Mouse (Mus musculus) stomach, embryonic 15.5 days (tissue): ENCODE data around the gene Tbc1d5. TPM values are rescaled to one million over a fixed set of nuclear protein-coding genes. Genes with fewer than 3 reads are reported as not detected.
A peak's percentile ranks its signal among the peaks of the same experiment; 100 is the strongest.
"Not testable (repeated sequence)": the region's sequence is repeated elsewhere in the genome, so short reads cannot be mapped to it uniquely, and the experiment has no call there.

ENCODE experiments used
- ATAC-seq: fragments of 200-750 bp; cut with Nextera tagmentation; 2 replicates; pipeline ENCODE4 v1.8.0; 2017; ENCODE audit warnings: low read depth, moderate number of reproducible peaks, moderate TSS enrichment; ENCODE audit not compliant: insufficient read depth, low FRiP score
- H3K27ac ChIP-seq: fragments of 300-500 bp; sonication (generic); 2 replicates; pipeline ENCODE4 v1.5.1; 2015; ENCODE audit warnings: mild to moderate bottlenecking, inconsistent platforms
- H3K27me3 ChIP-seq: fragments of 300-500 bp; sonication (generic); replicated peaks from 2 replicates; pipeline ENCODE4 v1.6.1; 2015; ENCODE audit warnings: inconsistent platforms
- H3K36me3 ChIP-seq: fragments of 300-500 bp; sonication (generic); 2 replicates; pipeline ENCODE4 v1.6.1; 2015; ENCODE audit warnings: inconsistent platforms
- H3K4me1 ChIP-seq: fragments of 300-500 bp; sonication (generic); 2 replicates; pipeline ENCODE4 v1.6.1; 2015; ENCODE audit warnings: inconsistent platforms
- H3K4me2 ChIP-seq: fragments of 300-500 bp; sonication (generic); 2 replicates; pipeline ENCODE4 v1.6.1; 2015; ENCODE audit warnings: mild to moderate bottlenecking, inconsistent platforms
- H3K4me3 ChIP-seq: fragments of 300-500 bp; sonication (generic); replicated peaks from 2 replicates; pipeline ENCODE4 v1.5.1; 2015; ENCODE audit warnings: inconsistent platforms
- H3K9ac ChIP-seq: fragments of 300-500 bp; sonication (generic); 2 replicates; pipeline ENCODE4 v1.6.1; 2015; ENCODE audit warnings: inconsistent platforms
- H3K9me3 ChIP-seq: fragments of 300-500 bp; sonication (generic); 2 replicates; pipeline ENCODE4 v1.6.1; 2016; ENCODE audit warnings: inconsistent platforms
- WGBS: fragments of 180-500 bp; shearing (Covaris S2); methylation state at CpG from one replicate; pipeline ENCODE4 v1.1.7; 2015; 5-methylcytosine and 5-hydroxymethylcytosine counted together
- polyA plus RNA-seq: library from polyadenylated mRNA; unstranded; fragments of >200 nt; fragmentation: Nextera tagmentation; extraction: Ambion mirVana; gene quantifications from 2 replicates; pipeline ENCODE4 v1.2.1, GENCODE M21; 2015

Gene Tbc1d5
- polyA plus RNA-seq, 1 experiment from 2014 or later: 9.9 TPM

GRCm38 (mm10) chr17:50698410-50698809 is 480.7 kb downstream of the Tbc1d5 start:
- H3K4me3 ChIP-seq, ATAC-seq, H3K9ac ChIP-seq, H3K9me3 ChIP-seq, H3K36me3 ChIP-seq, H3K27ac ChIP-seq, H3K27me3 ChIP-seq, H3K4me1 ChIP-seq: not testable (repeated sequence)
- peak overlapping the region; percentile 46 for H3K4me2 ChIP-seq
- 3% methylated on average over 39 of the region's 39 CpGs for WGBS

- no peak for ATAC-seq
- WGBS: 82% methylated on average over 6 of the region's 6 CpGs
- no peak overlapping the region for H3K9ac ChIP-seq
- H3K4me3 ChIP-seq: no peak overlapping the region
- no peak overlapping the region for H3K27ac ChIP-seq
- H3K9me3 ChIP-seq: no peaks in the 10 kb centered on the region
- no peaks in the 10 kb centered on the region for H3K27me3 ChIP-seq
- no peak overlapping the region for H3K4me2 ChIP-seq
- no peaks in the 10 kb centered on the region for H3K36me3 ChIP-seq
- no peaks in the 10 kb centered on the region for H3K4me1 ChIP-seq
Measured at GRCm38 (mm10) chr17:50688135-50688534, 491.0 kb downstream of the Tbc1d5 start.

- H3K27me3 ChIP-seq: no peaks in the 10 kb centered on the region
- 75% methylated on average over 10 of the region's 10 CpGs for WGBS
- ATAC-seq: no peak
Measured at GRCm38 (mm10) chr17:50687670-50688069, 491.5 kb downstream of the Tbc1d5 start.

GRCm38 (mm10) chr17:50684960-50685645 is 494.0 kb downstream of the Tbc1d5 start:
- no peak overlapping the region for H3K9ac ChIP-seq
- WGBS: 49% methylated on average over 7 of the region's 7 CpGs
- no peaks in the 10 kb centered on the region for H3K9me3 ChIP-seq
- H3K36me3 ChIP-seq: no peaks in the 10 kb centered on the region
- H3K27ac ChIP-seq: no peak overlapping the region
- H3K4me2 ChIP-seq: no peak overlapping the region
- no peaks in the 10 kb centered on the region for H3K4me1 ChIP-seq
- ATAC-seq: peak; percentile 88
- no peaks in the 10 kb centered on the region for H3K27me3 ChIP-seq
- H3K4me3 ChIP-seq: no peak overlapping the region

More at GRCm38 (mm10) chr17:50687670-50688069, 491.5 kb downstream of the Tbc1d5 start:
- H3K4me3 ChIP-seq: no peak overlapping the region
- H3K9me3 ChIP-seq: no peaks in the 10 kb centered on the region
- H3K4me2 ChIP-seq: no peak overlapping the region
- H3K4me1 ChIP-seq: no peaks in the 10 kb centered on the region
- H3K27ac ChIP-seq: no peak overlapping the region
- no peaks in the 10 kb centered on the region for H3K36me3 ChIP-seq
- no peak overlapping the region for H3K9ac ChIP-seq
